Mouse (Mus musculus) spleen, adult 2 months (tissue): ENCODE results near the gene Astn2. TPM values are rescaled to one million over a fixed set of nuclear protein-coding genes. Genes with fewer than 3 reads are reported as not detected.

Experiments used
- DNase-seq, 2 experiments: peaks; one replicate each; pipeline versions ENCODE4 v3.0.0 to v3.0.0-alpha.2; 2012 to 2021; ENCODE audit warnings: low spot score in 2 of 2, low read depth in 1 of 2
- H3K27ac ChIP-seq: fragments of 200-500 bp; 2 replicates; pipeline ENCODE4 v1.5.1; 2012; ENCODE audit warnings: low read length, inconsistent platforms; ENCODE audit not compliant: insufficient read depth
- H3K27me3 ChIP-seq: fragments of 200-500 bp; 2 replicates; pipeline ENCODE4 v1.6.1; 2012; ENCODE audit warnings: mild to moderate bottlenecking, moderate library complexity, low read length, inconsistent platforms; ENCODE audit not compliant: control insufficient read depth, insufficient read depth
- H3K36me3 ChIP-seq: fragments of 200-500 bp; 2 replicates; pipeline ENCODE4 v1.6.1; 2012; ENCODE audit warnings: mild to moderate bottlenecking, low read length, inconsistent platforms; ENCODE audit not compliant: control insufficient read depth, insufficient read depth
- H3K4me1 ChIP-seq: fragments of 200-500 bp; 2 replicates; pipeline ENCODE4 v1.6.1; 2011; ENCODE audit warnings: inconsistent platforms; ENCODE audit not compliant: control insufficient read depth, insufficient read depth, insufficient read length
- H3K4me3 ChIP-seq: fragments of 200-500 bp; 2 replicates; pipeline ENCODE4 v1.5.1; 2011; ENCODE audit warnings: mild to moderate bottlenecking, inconsistent platforms; ENCODE audit not compliant: insufficient read depth, insufficient read length; ENCODE audit errors: extremely low read depth
- CTCF ChIP-seq: fragments of 200-500 bp; IDR thresholded peaks from 2 replicates; pipeline ENCODE4 v1.5.1; 2011; ENCODE audit warnings: mild to moderate bottlenecking, inconsistent platforms; ENCODE audit not compliant: insufficient read depth, insufficient read length, insufficient replicate concordance; ENCODE audit errors: extremely low read depth
- POLR2A ChIP-seq: fragments of 200-500 bp; IDR thresholded peaks from 2 replicates; pipeline ENCODE4 v1.6.1; 2011; ENCODE audit warnings: low read depth, low read length, inconsistent platforms
- WGBS: fragments of 180-500 bp; shearing (Covaris S2); methylation state at CpG from one replicate; pipeline ENCODE4 v1.1.7; 2018; 5-methylcytosine and 5-hydroxymethylcytosine counted together
- polyA plus RNA-seq: library from polyadenylated mRNA; depleted of rRNA; stranded (reverse); fragments of >200 nt; gene quantifications from 2 replicates; pipeline ENCODE4 v1.2.3, GENCODE M21; 2012

The Astn2 gene
- polyA plus RNA-seq, 1 experiment, result 3.9 TPM

- WGBS, result 88% methylated on average over 3 of the region's 3 CpGs
- H3K4me3 ChIP-seq, result no peak overlapping the region
- no peaks in the 10 kb centered on the region; the same call in 1 of the 2 replicates for H3K36me3 ChIP-seq
- H3K27me3 ChIP-seq, result no peaks in the 10 kb centered on the region
- no peaks in the 10 kb centered on the region for H3K4me1 ChIP-seq
- no peak for DNase-seq
- TF ChIP-seq POLR2A (no peak), CTCF (no peak)
- H3K27ac ChIP-seq, result no peak overlapping the region
These were observed 784.3 kb downstream of the Astn2 start for GRCm38 (mm10) chr4:65620125-65620524.

GRCm38 (mm10) chr4:65613135-65613534 is 791.3 kb downstream of the Astn2 start:
- no peak overlapping the region for H3K4me3 ChIP-seq
- TF ChIP-seq CTCF (no peak), POLR2A (no peak)
- no peaks in the 10 kb centered on the region for H3K27me3 ChIP-seq
- H3K27ac ChIP-seq, result no peak overlapping the region
- 94% methylated on average over 14 of the region's 14 CpGs for WGBS
- H3K4me1 ChIP-seq, result no peaks in the 10 kb centered on the region
- DNase-seq, result no peak
- H3K36me3 ChIP-seq, result peaks cover 17% of the 10 kb centered on the region

- DNase-seq, result no peak
- TF ChIP-seq POLR2A (no peak), CTCF (no peak)
- 95% methylated on average over 6 of the region's 6 CpGs for WGBS
- no peak overlapping the region for H3K4me3 ChIP-seq
- peaks cover 17% of the 10 kb centered on the region for H3K36me3 ChIP-seq
- no peaks in the 10 kb centered on the region for H3K27me3 ChIP-seq
- H3K27ac ChIP-seq, result no peak overlapping the region
- H3K4me1 ChIP-seq, result no peaks in the 10 kb centered on the region; the same call in 1 of the 2 replicates
These were observed 793.5 kb downstream of the Astn2 start for GRCm38 (mm10) chr4:65610896-65611295.

GRCm38 (mm10) chr4:65610329-65610728 is 794.1 kb downstream of the Astn2 start:
- 91% methylated on average over 5 of the region's 5 CpGs for WGBS
- Histone ChIP-seq H3K36me3 (peaks cover 17% of the 10 kb centered on the region), H3K27me3 (no peaks in the 10 kb centered on the region), H3K4me1 (peaks cover 3% of the 10 kb centered on the region; the same call in 1 of the 2 replicates), H3K4me3 (no peak overlapping the region), H3K27ac (no peak overlapping the region)
- TF ChIP-seq CTCF (no peak), POLR2A (no peak)
- DNase-seq, result no peak

DNA sequence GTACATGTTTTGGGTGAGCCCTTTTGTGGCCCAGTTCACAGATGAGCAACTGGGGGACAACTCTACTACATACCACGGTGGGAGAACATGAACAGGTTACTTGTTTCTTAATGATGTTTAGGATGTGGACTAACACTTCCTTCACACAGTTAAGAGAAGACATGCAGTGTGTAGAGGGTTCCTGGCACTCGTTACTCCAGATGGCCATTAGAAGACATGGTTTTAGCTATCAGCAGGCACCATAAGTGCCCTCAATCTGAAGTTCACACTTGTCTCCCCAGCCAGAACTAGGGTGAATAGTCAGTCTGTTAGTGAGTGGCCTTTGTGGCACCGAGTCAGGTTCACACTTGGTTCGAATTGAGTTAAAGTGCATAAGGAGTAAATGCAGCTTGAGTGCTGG is 796.3 kb downstream of the Astn2 start:
- WGBS, result 95% methylated on average over 4 of the region's 4 CpGs
- Histone ChIP-seq H3K4me1 (peaks cover 5% of the 10 kb centered on the region; the same call in 1 of the 2 replicates), H3K27me3 (no peaks in the 10 kb centered on the region), H3K36me3 (0 out of 2 replicates have a peak, but pooled peaks cover under 1% of the 10 kb centered on the region), H3K27ac (no peak overlapping the region), H3K4me3 (no peak overlapping the region)
- no peak for DNase-seq
- TF ChIP-seq POLR2A, result no peak
- no peak for TF ChIP-seq CTCF

- TF ChIP-seq CTCF, result no peak
- TF ChIP-seq POLR2A, result no peak
- 90% methylated on average over 10 of the region's 10 CpGs for WGBS
- no peak for DNase-seq
- H3K4me1 ChIP-seq, result peaks cover 5% of the 10 kb centered on the region; the same call in 1 of the 2 replicates
- H3K27ac ChIP-seq, result no peak overlapping the region
- H3K27me3 ChIP-seq, result no peaks in the 10 kb centered on the region
- H3K36me3 ChIP-seq, result no peaks in the 10 kb centered on the region
- no peak overlapping the region for H3K4me3 ChIP-seq
These were observed 797.2 kb downstream of the Astn2 start for GRCm38 (mm10) chr4:65607184-65607631.

GRCm38 (mm10) chr4:65605151-65605702 is 799.2 kb downstream of the Astn2 start:
- DNase-seq, result no peak
- no peaks in the 10 kb centered on the region for H3K27me3 ChIP-seq
- 1% methylated on average over 21 of the region's 21 CpGs for WGBS
- no peak overlapping the region for H3K27ac ChIP-seq
- no peaks in the 10 kb centered on the region for H3K36me3 ChIP-seq
- peak overlapping the region; percentile 81 for H3K4me3 ChIP-seq
- TF ChIP-seq CTCF, result no peak
- TF ChIP-seq POLR2A, result no peak
- peaks cover 5% of the 10 kb centered on the region; the same call in 1 of the 2 replicates for H3K4me1 ChIP-seq
